Mouse (Mus musculus): ENCODE results near the gene Mepce.

The Mepce gene

DNA sequence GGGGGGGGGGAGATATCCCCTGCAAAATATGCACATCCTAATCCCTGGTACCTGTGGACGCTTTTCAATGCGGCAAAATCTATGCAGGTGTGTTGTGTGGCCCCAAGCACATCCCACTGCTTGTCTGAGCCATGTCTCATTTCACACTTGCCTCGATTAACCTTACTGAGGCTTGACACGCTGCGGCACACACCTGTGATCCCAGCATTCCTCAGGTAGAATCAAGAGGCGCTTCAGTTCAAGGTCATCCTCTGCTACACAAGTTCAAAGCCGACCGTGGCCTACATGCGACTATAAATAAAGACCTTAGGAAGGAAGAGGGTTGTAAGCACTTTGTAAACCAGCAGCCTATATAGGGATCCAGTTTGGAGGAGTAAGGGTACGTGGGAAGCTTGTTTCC is 45.4 kb downstream of the Mepce start:
- no peak for DNase-seq (ENCODE audit: low read depth, low spot score)

DNA sequence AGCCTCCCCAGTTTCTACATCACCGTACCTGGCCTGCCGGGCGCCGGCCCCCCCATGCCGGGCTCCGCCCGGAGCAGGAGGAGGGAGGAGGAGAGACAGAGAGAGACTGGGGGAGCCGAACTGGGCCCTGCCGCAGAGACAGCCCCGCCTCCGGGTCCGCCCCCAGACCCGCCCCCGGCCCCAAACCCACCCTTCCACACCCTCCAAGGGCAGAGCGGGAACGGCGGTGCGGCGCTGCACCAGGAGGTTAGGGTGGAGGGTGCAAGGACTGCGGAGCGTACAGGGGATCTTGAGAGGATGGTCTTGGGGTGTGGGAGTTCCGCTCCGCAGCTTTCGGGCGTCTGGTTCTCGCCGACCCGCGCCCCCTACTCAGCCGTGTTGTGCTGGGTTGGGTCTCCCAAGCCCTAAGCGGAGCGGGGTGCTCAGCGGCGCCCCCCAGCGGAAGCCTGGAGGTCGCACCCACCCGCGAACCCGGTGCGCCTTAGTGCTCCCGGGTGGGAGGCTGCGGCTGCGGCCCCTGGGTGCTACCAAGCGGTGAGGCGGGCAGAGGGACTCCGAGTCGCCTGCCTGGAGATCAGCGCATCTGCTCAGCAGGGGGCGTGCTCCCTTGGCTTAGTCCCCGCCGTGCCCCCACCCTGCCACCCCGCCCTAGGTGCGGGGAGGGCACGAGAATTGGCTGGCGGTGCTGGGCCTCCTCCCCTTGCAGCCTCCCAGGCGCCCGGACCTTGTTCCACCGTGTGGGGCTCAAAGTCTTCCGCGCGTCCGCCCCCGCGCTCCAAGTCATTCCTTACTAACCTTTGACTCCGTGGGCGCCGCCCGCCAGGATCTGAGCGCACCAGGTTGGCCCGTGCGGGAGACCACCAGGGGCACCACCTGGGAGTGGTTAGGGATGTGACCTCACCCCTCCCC is 46.2 kb downstream of the Mepce start, which contains the start of gene Nyap1:
Nyap1 (minus strand) TSS at position 585 of the 909 bp plus-strand sequence.
- peak; percentile 88 for DNase-seq (ENCODE audit: low read depth, low spot score)

GRCm38 (mm10) chr5:137740506-137740905 is 46.9 kb downstream of the Mepce start:
- DNase-seq (ENCODE audit: low read depth, low spot score), result no peak

DNA sequence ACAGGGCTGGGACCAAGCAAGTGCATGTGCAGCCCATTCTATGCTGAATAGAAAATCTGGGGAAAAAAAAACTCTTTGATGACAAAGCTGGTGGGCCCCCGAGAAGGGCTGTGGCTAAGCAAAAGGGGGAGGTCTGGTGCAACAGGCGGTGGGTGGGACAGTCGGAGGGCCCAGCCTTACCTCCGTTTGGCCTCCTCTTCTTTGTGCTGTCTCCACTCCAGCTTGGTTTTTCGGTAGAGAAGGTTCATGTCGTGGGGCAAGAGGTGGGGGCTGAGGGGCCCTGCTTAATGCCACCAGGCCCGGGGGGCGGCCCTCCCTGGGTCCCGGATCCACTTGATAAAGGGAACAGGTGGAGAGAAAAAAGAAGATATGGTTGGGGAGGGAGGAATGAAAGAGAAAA is 48.0 kb downstream of the Mepce start:
- DNase-seq (ENCODE audit: low read depth, low spot score), result no peak

DNA sequence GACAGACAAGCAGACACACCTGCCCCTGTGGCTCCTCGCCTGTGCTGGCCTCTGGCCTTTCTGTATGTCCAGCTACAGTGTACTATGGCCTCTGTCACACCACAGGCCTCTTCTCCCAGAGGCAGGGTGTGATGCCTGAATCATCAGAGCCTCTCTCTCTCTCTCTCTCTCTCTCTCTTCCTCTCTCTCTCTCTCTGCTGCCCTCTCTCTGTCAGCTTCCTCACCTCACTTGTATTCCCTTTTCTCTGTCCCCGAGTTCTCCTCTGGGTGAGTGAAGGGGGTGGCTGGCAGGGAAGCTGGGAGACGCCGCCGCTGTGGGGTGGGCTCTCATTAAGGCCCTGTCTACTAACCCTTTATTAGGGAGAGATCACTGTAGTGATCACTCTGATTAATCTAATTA is 48.9 kb downstream of the Mepce start:
- DNase-seq (ENCODE audit: low read depth, low spot score), result peak; percentile 82

- peak; percentile 86 for DNase-seq (ENCODE audit: low read depth, low spot score)
Observed at GRCm38 (mm10) chr5:137737400-137737940, 50.0 kb downstream of the Mepce start.

DNA sequence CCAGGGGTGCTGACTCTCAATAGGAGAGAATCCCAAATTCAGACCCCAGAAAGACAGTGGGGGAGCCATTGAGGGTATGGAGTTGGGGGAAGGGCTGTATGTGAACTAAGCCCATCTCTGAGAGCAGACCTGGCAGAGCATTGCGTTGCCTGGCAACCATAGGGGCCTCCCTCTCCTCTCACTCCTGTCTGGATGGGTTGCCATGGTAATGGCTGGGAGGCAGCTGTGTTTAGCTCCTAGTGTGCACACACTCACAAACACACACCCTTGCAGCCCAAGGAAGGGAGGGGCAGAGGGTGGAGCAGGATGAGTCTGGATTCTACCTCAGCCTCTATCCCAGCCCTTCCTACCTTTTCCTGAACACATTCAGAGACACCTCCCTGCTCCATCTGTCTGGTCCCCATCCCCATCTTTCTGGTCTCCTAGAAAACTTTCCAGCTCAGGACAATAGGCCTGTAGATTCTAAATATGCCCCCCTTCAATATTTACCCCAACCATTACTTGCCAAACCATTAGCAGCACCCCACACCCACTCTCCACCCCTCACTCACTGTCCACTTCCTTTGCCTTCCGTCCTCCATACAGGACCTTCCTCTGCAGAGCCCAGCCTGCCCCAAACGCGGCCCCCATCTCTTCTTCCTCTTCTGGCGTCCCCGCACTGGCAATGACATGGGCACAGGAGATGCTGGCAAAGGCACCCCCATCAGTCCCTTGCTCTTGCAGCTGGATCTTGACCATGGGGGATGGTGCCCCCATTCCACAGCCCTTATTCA is 53.0 kb downstream of the Mepce start:
- peak; percentile 98 for DNase-seq (ENCODE audit: low read depth, low spot score)

DNA sequence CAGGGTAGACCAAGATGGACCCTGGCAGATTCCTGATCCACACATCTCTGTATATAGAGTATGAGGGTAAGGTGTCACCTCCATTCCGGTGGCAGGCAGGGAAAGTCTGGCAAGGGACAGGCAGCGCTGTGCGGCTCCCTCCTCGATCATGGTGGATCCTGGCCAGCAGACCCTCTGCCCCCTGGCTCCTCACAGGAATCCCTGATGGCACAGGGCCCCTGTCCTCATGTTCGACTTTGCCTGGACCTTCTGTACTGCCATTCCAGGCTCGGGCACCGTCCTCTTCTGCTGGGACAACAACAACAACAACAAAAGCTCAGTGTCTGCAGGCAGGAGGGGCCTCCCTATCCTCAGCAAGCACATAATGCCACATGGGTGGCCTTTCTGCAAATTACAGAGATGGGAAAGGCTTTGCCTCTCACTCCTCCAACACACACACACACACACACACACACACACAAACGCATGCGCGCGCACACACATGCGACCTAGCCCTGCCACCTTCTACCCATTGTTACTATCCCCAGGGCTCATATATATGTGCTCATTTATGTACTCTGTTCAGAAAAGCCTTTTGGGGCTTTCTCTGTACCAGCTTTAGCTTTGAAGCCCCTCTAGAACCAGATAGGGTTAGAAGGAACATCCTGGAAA is 53.7 kb downstream of the Mepce start:
- DNase-seq (ENCODE audit: low read depth, low spot score), result peak; percentile 41
